In the genomic region with DNA sequence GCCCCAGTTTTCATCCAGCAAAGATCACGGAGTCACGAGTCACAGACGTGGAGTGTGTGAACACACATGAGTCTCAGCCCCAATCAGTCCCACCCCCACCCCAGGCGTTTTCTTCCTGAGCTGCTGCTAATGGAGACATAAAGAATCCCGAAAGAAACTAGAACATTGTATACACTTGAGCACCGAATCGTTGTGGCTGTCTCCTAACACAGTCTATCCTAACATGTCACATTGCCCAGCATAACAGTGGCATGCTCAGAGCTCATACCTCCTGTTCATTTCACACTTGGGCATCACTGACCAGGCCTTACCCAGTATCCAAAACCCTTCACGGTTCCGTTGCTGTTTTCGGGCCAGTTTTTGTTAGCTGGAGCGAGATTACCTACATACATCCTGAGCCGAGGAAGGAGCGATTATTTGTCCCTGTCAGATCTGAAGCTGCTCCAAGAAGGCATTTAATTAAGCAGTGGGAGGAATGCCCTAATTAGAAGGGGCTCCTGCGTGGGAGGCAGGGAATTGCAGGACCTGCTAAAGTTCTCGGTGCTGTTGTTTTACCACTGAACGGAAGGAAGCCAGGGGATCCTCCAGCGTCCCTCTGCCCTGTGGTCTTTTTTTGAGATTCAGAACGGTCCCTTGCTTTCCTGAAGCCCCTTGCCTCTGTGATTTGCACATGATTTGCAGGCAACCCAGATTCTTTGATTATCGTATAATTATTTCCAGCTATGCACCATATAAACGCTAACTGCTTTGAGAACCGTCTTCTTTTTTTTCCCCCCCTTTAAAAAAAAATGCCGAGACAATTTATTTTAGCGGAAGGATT, we compare ENCODE assay signal across 7 mouse cellular contexts. TPM values are rescaled to one million over a fixed set of nuclear protein-coding genes. Genes with fewer than 3 reads are reported as not detected.
A peak's percentile ranks its signal among the peaks of the same experiment; 100 is the strongest.
DNase-seq lines count a peak whose midpoint lies in the region; ATAC-seq lines count a peak whose summit lies in the region.

No protein-coding gene starts in this region.

- DNase-seq in lung, postnatal 14 days: no peak
- DNase-seq in intestine, embryonic 14.5 days (ENCODE audit: low spot score): no peak
- no peak for DNase-seq in gastrocnemius, postnatal 10 days
- DNase-seq in T-cell, adult 2 months (ENCODE audit: low spot score): no peak

- no peaks in the 10 kb centered on the region for H3K9me3 ChIP-seq in lung, embryonic 16.5 days (ENCODE audit: control insufficient read depth, low read length)
- 0 out of 2 replicates have a peak, but pooled peaks cover 4% of the 10 kb centered on the region for H3K9me3 ChIP-seq in embryonic facial prominence, embryonic 12.5 days
- H3K9me3 ChIP-seq in intestine, embryonic 14.5 days (ENCODE audit: control insufficient read depth, low read length): no peaks in the 10 kb centered on the region
- H3K9me3 ChIP-seq in midbrain, embryonic 13.5 days: no peaks in the 10 kb centered on the region

- 12% methylated on average over 23 of the region's 23 CpGs for WGBS in lung, embryonic 16.5 days
- WGBS in embryonic facial prominence, embryonic 12.5 days: 28% methylated on average over 23 of the region's 23 CpGs
- 25% methylated on average over 23 of the region's 23 CpGs for WGBS in intestine, embryonic 14.5 days
- WGBS in midbrain, embryonic 13.5 days: 26% methylated on average over 23 of the region's 23 CpGs

- H3K36me3 ChIP-seq in lung, embryonic 16.5 days (ENCODE audit: control insufficient read depth, insufficient read depth, low read length): no peaks in the 10 kb centered on the region
- H3K36me3 ChIP-seq in embryonic facial prominence, embryonic 12.5 days: no peaks in the 10 kb centered on the region
- H3K36me3 ChIP-seq in intestine, embryonic 14.5 days (ENCODE audit: control insufficient read depth, insufficient read depth, low read length): no peaks in the 10 kb centered on the region
- no peaks in the 10 kb centered on the region for H3K36me3 ChIP-seq in midbrain, embryonic 13.5 days

- H3K4me3 ChIP-seq in lung, embryonic 16.5 days (ENCODE audit: low read length): peak overlapping the region; percentile 40
- H3K4me3 ChIP-seq in embryonic facial prominence, embryonic 12.5 days: peak overlapping the region; percentile 23
- H3K4me3 ChIP-seq in intestine, embryonic 14.5 days (ENCODE audit: low read depth, low read length): peak overlapping the region; percentile 16
- peak overlapping the region; percentile 28 for H3K4me3 ChIP-seq in midbrain, embryonic 13.5 days (replicated peaks)

- H3K27me3 ChIP-seq in lung, embryonic 16.5 days (ENCODE audit: control insufficient read depth, insufficient read depth, low read depth, low read length): no peaks in the 10 kb centered on the region
- H3K27me3 ChIP-seq in embryonic facial prominence, embryonic 12.5 days: no peaks in the 10 kb centered on the region
- no peaks in the 10 kb centered on the region for H3K27me3 ChIP-seq in intestine, embryonic 14.5 days (replicated peaks; ENCODE audit: control insufficient read depth, insufficient read depth, low read length)
- H3K27me3 ChIP-seq in midbrain, embryonic 13.5 days: 0 out of 2 replicates have a peak, but pooled peaks cover 5% of the 10 kb centered on the region

- H3K4me1 ChIP-seq in lung, embryonic 16.5 days (replicated peaks; ENCODE audit: control insufficient read depth, insufficient read depth, low read length): peaks cover 24% of the 10 kb centered on the region
- peaks cover 18% of the 10 kb centered on the region for H3K4me1 ChIP-seq in embryonic facial prominence, embryonic 12.5 days
- peaks cover 5% of the 10 kb centered on the region; the same call in 1 of the 2 replicates for H3K4me1 ChIP-seq in intestine, embryonic 14.5 days (replicated peaks; ENCODE audit: control insufficient read depth, insufficient read depth, low read length)
- peaks cover 31% of the 10 kb centered on the region for H3K4me1 ChIP-seq in midbrain, embryonic 13.5 days (replicated peaks)

- no peak for ATAC-seq in lung, embryonic 16.5 days (ENCODE audit: low read depth)
- no peak for ATAC-seq in embryonic facial prominence, embryonic 12.5 days (ENCODE audit: insufficient number of reproducible peaks, insufficient read depth, low FRiP score, low TSS enrichment)
- no peak for ATAC-seq in intestine, embryonic 14.5 days (replicated peaks; ENCODE audit: low FRiP score, low TSS enrichment, low read depth)
- peak; percentile 16; the same call in 1 of the 2 replicates for ATAC-seq in midbrain, embryonic 13.5 days

- H3K27ac ChIP-seq in lung, embryonic 16.5 days (ENCODE audit: low read length): peak overlapping the region; percentile 79
- H3K27ac ChIP-seq in embryonic facial prominence, embryonic 12.5 days: no peak overlapping the region
- no peak overlapping the region for H3K27ac ChIP-seq in intestine, embryonic 14.5 days (ENCODE audit: low read depth)
- no peak overlapping the region for H3K27ac ChIP-seq in midbrain, embryonic 13.5 days

- peak overlapping the region; percentile 64 for H3K9ac ChIP-seq in lung, embryonic 16.5 days (ENCODE audit: low read length)
- no peak overlapping the region for H3K9ac ChIP-seq in embryonic facial prominence, embryonic 12.5 days
- H3K9ac ChIP-seq in intestine, embryonic 14.5 days (ENCODE audit: low read length): peak overlapping the region; percentile 1; the same call in 1 of the 2 replicates
- H3K9ac ChIP-seq in midbrain, embryonic 13.5 days (replicated peaks): peak overlapping the region; percentile 53

- H3K4me2 ChIP-seq in lung, embryonic 16.5 days (ENCODE audit: low read depth, low read length): peak overlapping the region; percentile 68
- peak overlapping the region; percentile 51 for H3K4me2 ChIP-seq in embryonic facial prominence, embryonic 12.5 days (replicated peaks)
- peak overlapping the region; percentile 43 for H3K4me2 ChIP-seq in intestine, embryonic 14.5 days (ENCODE audit: low read length)
- H3K4me2 ChIP-seq in midbrain, embryonic 13.5 days (replicated peaks): peak overlapping the region; percentile 51

RNA-seq across cellular contexts. Expression of gene Nap1l1, which starts 53.4 kb away (rescaled TPM):
- 220 and 239 TPM in 2 replicates for polyA plus RNA-seq in lung, embryonic 16.5 days (2015; fragmentation: Nextera tagmentation; extraction: Ambion mirVana)
- 286 and 315 TPM in 2 replicates for polyA plus RNA-seq in embryonic facial prominence, embryonic 12.5 days (2016; fragmentation: Nextera tagmentation; extraction: Ambion mirVana)
- polyA plus RNA-seq in intestine, embryonic 14.5 days (2014; fragmentation: Nextera tagmentation; extraction: Ambion mirVana): 248 and 249 TPM in 2 replicates
- polyA plus RNA-seq in midbrain, embryonic 13.5 days (2015; fragmentation: Nextera tagmentation; extraction: Ambion mirVana): 239 and 255 TPM in 2 replicates
- 10 to 100 TPM; 63.3 to 82.9 TPM for total RNA-seq in gastrocnemius, postnatal 10 days (2021)
